Mouse (Mus musculus): ENCODE data around the gene Pex16. TPM values are rescaled to one million over a fixed set of nuclear protein-coding genes. Genes with fewer than 3 reads are reported as not detected.

The Pex16 gene
- polyA plus RNA-seq, 1 experiment from 2014 or later, result 42.0 TPM

DNA sequence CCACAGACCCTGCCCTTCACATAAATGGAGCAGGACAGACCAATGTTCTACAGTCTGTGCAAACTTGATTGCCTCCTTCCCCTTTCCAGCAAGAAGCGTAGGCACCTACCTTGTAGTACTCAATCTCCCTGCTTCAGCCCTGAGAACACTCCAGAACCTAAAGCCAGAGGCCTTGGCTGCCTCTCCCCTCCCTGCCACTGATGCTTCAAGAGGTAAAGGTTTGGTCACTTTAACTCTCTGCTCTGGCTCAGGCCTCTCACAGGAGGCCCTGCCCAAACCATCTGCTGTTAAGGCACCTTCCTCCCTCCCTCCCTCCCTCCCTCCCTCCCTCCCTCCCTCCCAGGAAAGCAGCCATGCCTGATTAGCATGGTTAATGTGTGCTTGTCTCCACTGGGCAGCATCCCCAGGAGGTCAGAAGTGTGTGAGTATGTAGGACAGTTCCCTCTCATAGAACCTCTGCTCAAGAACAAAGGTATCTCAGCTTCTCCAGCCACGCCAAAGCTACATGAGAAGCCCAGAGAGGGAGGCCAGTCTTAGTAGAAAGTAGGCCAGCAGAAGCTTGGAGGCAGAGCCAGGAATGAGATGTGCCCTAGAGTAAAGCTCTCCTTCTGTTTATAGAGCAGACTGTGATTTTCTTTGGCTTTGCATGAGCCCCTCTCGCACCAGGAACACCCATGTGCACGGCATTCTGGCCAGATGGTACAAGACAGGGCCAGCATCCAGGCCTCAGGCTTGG is 28.3 kb downstream of the Pex16 start:
- Histone ChIP-seq H3K27ac (ENCODE audit: low read length) (peak overlapping the region; percentile 44; the same call in 1 of the 2 replicates), H3K27me3 (replicated peaks; ENCODE audit: control insufficient read depth, insufficient read depth, low read length) (no peaks in the 10 kb centered on the region), H3K9ac (replicated peaks; ENCODE audit: low read depth, low read length) (no peak overlapping the region), H3K9me3 (ENCODE audit: control insufficient read depth, low read length) (no peaks in the 10 kb centered on the region), H3K36me3 (ENCODE audit: control insufficient read depth, insufficient read depth) (peaks cover 17% of the 10 kb centered on the region), H3K4me2 (ENCODE audit: low read length) (no peak overlapping the region), H3K4me3 (replicated peaks; ENCODE audit: low read length) (no peak overlapping the region), H3K4me1 (replicated peaks; ENCODE audit: control insufficient read depth, insufficient read depth, low read length) (peaks cover 27% of the 10 kb centered on the region)
- WGBS, result 61% methylated on average over 4 of the region's 4 CpGs
- ATAC-seq, result no peak; the same call in 1 of the 2 replicates

DNA sequence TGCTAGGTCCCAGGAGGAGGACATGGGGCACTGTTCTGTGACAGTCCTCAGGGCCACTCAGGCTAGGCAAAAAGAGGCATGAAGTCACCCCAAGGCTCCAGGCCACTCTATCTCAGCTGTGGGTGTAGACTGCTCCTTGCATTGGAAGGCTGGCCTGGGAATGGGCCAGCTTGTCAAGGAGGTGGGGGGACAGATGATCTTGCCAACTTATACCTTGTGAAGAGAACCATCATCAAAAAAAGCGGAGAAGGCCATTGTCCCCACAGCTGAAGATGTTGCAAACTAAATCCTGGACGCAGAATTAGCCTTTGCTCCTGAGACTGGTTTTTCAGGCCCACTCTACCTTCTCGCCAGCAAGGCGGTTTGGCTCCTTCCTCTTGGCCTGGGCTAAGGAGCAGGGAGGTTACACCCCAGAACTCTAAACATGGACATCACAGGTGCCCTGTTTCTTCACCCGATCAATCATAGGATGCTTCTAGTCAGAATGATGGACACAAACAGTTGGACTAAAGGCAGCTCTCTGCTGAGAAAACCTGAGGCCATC is 29.4 kb downstream of the Pex16 start:
- WGBS, result 94% methylated on average over 5 of the region's 5 CpGs
- no peak overlapping the region for H3K9ac ChIP-seq (replicated peaks; ENCODE audit: low read depth, low read length)

DNA sequence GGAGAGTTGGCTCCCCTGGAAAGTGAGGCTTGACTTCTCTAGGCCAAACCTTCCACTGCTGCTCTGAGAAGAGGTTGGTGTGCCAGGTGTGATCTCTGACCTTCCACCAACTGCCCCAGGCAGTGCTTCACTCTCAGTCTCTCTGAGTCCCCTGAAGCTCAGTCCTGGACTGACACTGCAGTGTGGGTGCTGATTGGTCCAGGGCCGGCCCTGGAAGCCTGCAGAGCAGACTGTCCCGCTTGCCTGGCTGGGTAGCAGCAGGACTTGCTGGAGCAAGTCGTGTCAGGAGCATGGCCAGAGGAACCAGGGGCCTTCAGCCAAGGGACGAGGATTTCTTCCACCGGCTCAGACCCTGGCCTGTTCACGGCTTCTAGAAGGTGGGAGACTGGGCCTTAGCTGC is 30.3 kb downstream of the Pex16 start:
- ATAC-seq, result no peak
- WGBS, result 92% methylated on average over 6 of the region's 6 CpGs
- Histone ChIP-seq H3K9ac (replicated peaks; ENCODE audit: low read depth, low read length) (no peak overlapping the region), H3K9me3 (ENCODE audit: control insufficient read depth, low read length) (no peaks in the 10 kb centered on the region), H3K4me2 (ENCODE audit: low read length) (no peak overlapping the region), H3K36me3 (ENCODE audit: control insufficient read depth, insufficient read depth) (peaks cover 32% of the 10 kb centered on the region), H3K4me1 (replicated peaks; ENCODE audit: control insufficient read depth, insufficient read depth, low read length) (peaks cover 12% of the 10 kb centered on the region), H3K27ac (ENCODE audit: low read length) (no peak overlapping the region), H3K4me3 (replicated peaks; ENCODE audit: low read length) (no peak overlapping the region), H3K27me3 (replicated peaks; ENCODE audit: control insufficient read depth, insufficient read depth, low read length) (no peaks in the 10 kb centered on the region)

More for the DNA sequence above, 29.4 kb downstream of the Pex16 start:
- no peak for ATAC-seq
- H3K4me2 ChIP-seq (ENCODE audit: low read length), result no peak overlapping the region
- no peaks in the 10 kb centered on the region for H3K9me3 ChIP-seq (ENCODE audit: control insufficient read depth, low read length)
- H3K27me3 ChIP-seq (replicated peaks; ENCODE audit: control insufficient read depth, insufficient read depth, low read length), result no peaks in the 10 kb centered on the region
- H3K4me1 ChIP-seq (replicated peaks; ENCODE audit: control insufficient read depth, insufficient read depth, low read length), result peaks cover 21% of the 10 kb centered on the region
- H3K36me3 ChIP-seq (ENCODE audit: control insufficient read depth, insufficient read depth), result peaks cover 23% of the 10 kb centered on the region
- H3K27ac ChIP-seq (ENCODE audit: low read length), result no peak overlapping the region
- no peak overlapping the region for H3K4me3 ChIP-seq (replicated peaks; ENCODE audit: low read length)

GRCm38 (mm10) chr2:92405687-92406086 is 31.2 kb downstream of the Pex16 start:
- Histone ChIP-seq H3K9me3 (ENCODE audit: control insufficient read depth, low read length) (no peaks in the 10 kb centered on the region), H3K4me1 (replicated peaks; ENCODE audit: control insufficient read depth, insufficient read depth, low read length) (peaks cover 6% of the 10 kb centered on the region), H3K4me2 (ENCODE audit: low read length) (no peak overlapping the region), H3K4me3 (replicated peaks; ENCODE audit: low read length) (no peak overlapping the region), H3K27me3 (replicated peaks; ENCODE audit: control insufficient read depth, insufficient read depth, low read length) (no peaks in the 10 kb centered on the region), H3K27ac (ENCODE audit: low read length) (no peak overlapping the region), H3K9ac (replicated peaks; ENCODE audit: low read depth, low read length) (no peak overlapping the region), H3K36me3 (ENCODE audit: control insufficient read depth, insufficient read depth) (peaks cover 41% of the 10 kb centered on the region)
- ATAC-seq, result no peak
- 87% methylated on average over 7 of the region's 7 CpGs for WGBS

- Histone ChIP-seq H3K27me3 (replicated peaks; ENCODE audit: control insufficient read depth, insufficient read depth, low read length) (no peaks in the 10 kb centered on the region), H3K9me3 (ENCODE audit: control insufficient read depth, low read length) (no peaks in the 10 kb centered on the region), H3K27ac (ENCODE audit: low read length) (no peak overlapping the region), H3K9ac (replicated peaks; ENCODE audit: low read depth, low read length) (no peak overlapping the region), H3K4me2 (ENCODE audit: low read length) (no peak overlapping the region), H3K36me3 (ENCODE audit: control insufficient read depth, insufficient read depth) (peaks cover 65% of the 10 kb centered on the region), H3K4me1 (replicated peaks; ENCODE audit: control insufficient read depth, insufficient read depth, low read length) (no peaks in the 10 kb centered on the region), H3K4me3 (replicated peaks; ENCODE audit: low read length) (no peak overlapping the region)
- ATAC-seq, result no peak
- 88% methylated on average over 18 of the region's 18 CpGs for WGBS
These were observed 34.0 kb downstream of the Pex16 start for GRCm38 (mm10) chr2:92408309-92409045.

GRCm38 (mm10) chr2:92411705-92412104 is 37.2 kb downstream of the Pex16 start:
- no peaks in the 10 kb centered on the region for H3K27me3 ChIP-seq (replicated peaks; ENCODE audit: control insufficient read depth, insufficient read depth, low read length)
- no peak for ATAC-seq
- H3K9ac ChIP-seq (replicated peaks; ENCODE audit: low read depth, low read length), result no peak overlapping the region
- no peak overlapping the region for H3K27ac ChIP-seq (ENCODE audit: low read length)
- no peaks in the 10 kb centered on the region for H3K9me3 ChIP-seq (ENCODE audit: control insufficient read depth, low read length)
- H3K4me3 ChIP-seq (replicated peaks; ENCODE audit: low read length), result no peak overlapping the region
- 89% methylated on average over 10 of the region's 10 CpGs for WGBS
- peaks cover 76% of the 10 kb centered on the region for H3K36me3 ChIP-seq (ENCODE audit: control insufficient read depth, insufficient read depth)
- no peaks in the 10 kb centered on the region for H3K4me1 ChIP-seq (replicated peaks; ENCODE audit: control insufficient read depth, insufficient read depth, low read length)
- no peak overlapping the region for H3K4me2 ChIP-seq (ENCODE audit: low read length)

- no peak for ATAC-seq
- no peak overlapping the region for H3K4me3 ChIP-seq (replicated peaks; ENCODE audit: low read length)
- H3K9me3 ChIP-seq (ENCODE audit: control insufficient read depth, low read length), result no peaks in the 10 kb centered on the region
- WGBS, result 95% methylated on average over 7 of the region's 7 CpGs
- H3K4me1 ChIP-seq (replicated peaks; ENCODE audit: control insufficient read depth, insufficient read depth, low read length), result peaks cover 33% of the 10 kb centered on the region
- H3K36me3 ChIP-seq (ENCODE audit: control insufficient read depth, insufficient read depth), result peaks cover 37% of the 10 kb centered on the region
- no peak overlapping the region for H3K9ac ChIP-seq (replicated peaks; ENCODE audit: low read depth, low read length)
- no peaks in the 10 kb centered on the region for H3K27me3 ChIP-seq (replicated peaks; ENCODE audit: control insufficient read depth, insufficient read depth, low read length)
- H3K27ac ChIP-seq (ENCODE audit: low read length), result no peak overlapping the region
- H3K4me2 ChIP-seq (ENCODE audit: low read length), result no peak overlapping the region
These were observed 47.4 kb downstream of the Pex16 start for GRCm38 (mm10) chr2:92421723-92422387.

GRCm38 (mm10) chr2:92422388-92423135 is 48.1 kb downstream of the Pex16 start:
- Histone ChIP-seq H3K9me3 (ENCODE audit: control insufficient read depth, low read length) (no peaks in the 10 kb centered on the region), H3K4me3 (replicated peaks; ENCODE audit: low read length) (no peak overlapping the region), H3K27ac (ENCODE audit: low read length) (no peak overlapping the region), H3K4me1 (replicated peaks; ENCODE audit: control insufficient read depth, insufficient read depth, low read length) (peaks cover 36% of the 10 kb centered on the region), H3K9ac (replicated peaks; ENCODE audit: low read depth, low read length) (no peak overlapping the region), H3K36me3 (ENCODE audit: control insufficient read depth, insufficient read depth) (peaks cover 33% of the 10 kb centered on the region), H3K27me3 (replicated peaks; ENCODE audit: control insufficient read depth, insufficient read depth, low read length) (no peaks in the 10 kb centered on the region), H3K4me2 (ENCODE audit: low read length) (no peak overlapping the region)
- no peak for ATAC-seq
- 74% methylated on average over 10 of the region's 10 CpGs for WGBS
